Mouse (Mus musculus): ENCODE results near the gene Efcab6. TPM values are rescaled to one million over a fixed set of nuclear protein-coding genes. Genes with fewer than 3 reads are reported as not detected.

Efcab6 gene
- polyA plus RNA-seq, 1 experiment, result 11.0 TPM

DNA sequence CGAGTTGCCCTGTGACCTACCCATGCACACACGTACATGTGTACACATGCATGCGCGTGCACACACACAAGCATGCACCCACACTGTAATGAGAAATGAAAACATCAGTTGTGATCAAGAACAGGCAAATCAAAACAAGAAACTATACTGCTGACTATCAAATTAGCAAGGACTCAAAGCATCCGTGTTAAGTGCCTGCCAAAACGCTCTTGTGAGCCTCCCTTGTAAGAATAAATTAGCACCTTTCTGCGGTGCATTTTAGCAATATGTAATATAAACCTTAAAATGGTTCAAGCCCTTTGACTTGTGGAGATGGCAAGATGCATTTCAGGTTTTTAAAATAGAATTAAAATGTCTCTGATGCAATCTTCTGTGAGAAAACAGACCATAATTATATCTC, 108.2 kb downstream of the Efcab6 start:
- Histone ChIP-seq H3K27ac (ENCODE audit: insufficient read depth, low read length) (no peak overlapping the region), H3K4me3 (ENCODE audit: insufficient read depth, low read length) (no peak overlapping the region), H3K4me1 (ENCODE audit: control insufficient read depth, insufficient read depth, low read length) (peaks cover 6% of the 10 kb centered on the region)
- no peak for TF ChIP-seq POLR2A (IDR thresholded peaks at IDR 0.05; ENCODE audit: extremely low read depth, insufficient read depth, low read length)
- TF ChIP-seq CTCF (IDR thresholded peaks at IDR 0.05; ENCODE audit: extremely low read depth, insufficient read depth, low read length), result no peak

GRCm38 (mm10) chr15:83955948-83956707, 109.1 kb downstream of the Efcab6 start:
- no peak for TF ChIP-seq POLR2A (IDR thresholded peaks at IDR 0.05; ENCODE audit: extremely low read depth, insufficient read depth, low read length)
- TF ChIP-seq CTCF (IDR thresholded peaks at IDR 0.05; ENCODE audit: extremely low read depth, insufficient read depth, low read length), result no peak

DNA sequence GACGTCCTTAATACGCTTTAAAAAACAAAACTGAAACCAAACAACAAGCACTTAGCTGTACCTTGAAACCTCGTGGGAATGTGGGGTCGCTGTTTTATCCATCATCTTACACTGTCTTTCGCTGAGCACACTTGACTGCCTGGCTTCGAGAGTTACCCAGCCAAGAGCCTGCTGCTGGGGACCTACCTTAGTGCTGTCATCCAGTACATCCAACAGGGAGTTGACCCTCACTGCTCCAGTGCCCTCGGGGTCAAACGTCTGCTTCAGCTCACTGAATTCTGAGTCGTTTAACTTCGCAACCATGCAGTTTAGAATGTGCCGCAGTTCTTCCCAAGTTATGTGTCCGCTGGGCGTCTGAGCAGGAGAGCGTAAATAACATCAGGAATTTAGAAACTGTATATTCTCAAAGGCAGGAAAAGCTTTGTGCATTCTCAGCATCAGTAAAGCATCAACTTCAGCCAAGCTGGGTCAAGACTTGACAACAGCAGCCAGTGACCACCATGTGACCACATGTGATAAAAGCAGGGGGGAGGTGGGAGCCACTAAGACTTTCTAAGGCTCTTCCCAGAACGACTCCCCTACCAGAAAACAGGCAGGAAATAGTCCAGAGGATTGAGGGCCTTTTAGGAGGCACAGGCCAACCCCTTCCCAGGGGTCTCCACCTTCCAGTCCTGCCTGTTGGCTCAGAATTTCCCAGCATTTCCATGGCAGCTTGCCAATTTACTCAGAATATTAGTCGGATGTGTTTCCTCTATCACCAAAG, 115.3 kb downstream of the Efcab6 start:
- no peak overlapping the region for H3K4me3 ChIP-seq (ENCODE audit: insufficient read depth, low read length)
- no peaks in the 10 kb centered on the region for H3K4me1 ChIP-seq (ENCODE audit: control insufficient read depth, insufficient read depth, low read length)
- TF ChIP-seq POLR2A (IDR thresholded peaks at IDR 0.05; ENCODE audit: extremely low read depth, insufficient read depth, low read length) (no peak), CTCF (IDR thresholded peaks at IDR 0.05; ENCODE audit: extremely low read depth, insufficient read depth, low read length) (no peak)
- no peak overlapping the region for H3K27ac ChIP-seq (ENCODE audit: insufficient read depth, low read length)

More at GRCm38 (mm10) chr15:83955948-83956707, 109.1 kb downstream of the Efcab6 start:
- Histone ChIP-seq H3K27ac (ENCODE audit: insufficient read depth, low read length) (no peak overlapping the region), H3K4me3 (ENCODE audit: insufficient read depth, low read length) (no peak overlapping the region), H3K4me1 (ENCODE audit: control insufficient read depth, insufficient read depth, low read length) (peaks cover 6% of the 10 kb centered on the region)

GRCm38 (mm10) chr15:83939703-83940102, 125.5 kb downstream of the Efcab6 start:
- H3K4me1 ChIP-seq (ENCODE audit: control insufficient read depth, insufficient read depth, low read length), result no peaks in the 10 kb centered on the region
- TF ChIP-seq POLR2A (IDR thresholded peaks at IDR 0.05; ENCODE audit: extremely low read depth, insufficient read depth, low read length), result no peak
- peak; percentile 13; the same call in 1 of the 2 replicates for TF ChIP-seq CTCF (IDR thresholded peaks at IDR 0.05; ENCODE audit: extremely low read depth, insufficient read depth, low read length)
- H3K27ac ChIP-seq (ENCODE audit: insufficient read depth, low read length), result no peak overlapping the region
- H3K4me3 ChIP-seq (ENCODE audit: insufficient read depth, low read length), result no peak overlapping the region

DNA sequence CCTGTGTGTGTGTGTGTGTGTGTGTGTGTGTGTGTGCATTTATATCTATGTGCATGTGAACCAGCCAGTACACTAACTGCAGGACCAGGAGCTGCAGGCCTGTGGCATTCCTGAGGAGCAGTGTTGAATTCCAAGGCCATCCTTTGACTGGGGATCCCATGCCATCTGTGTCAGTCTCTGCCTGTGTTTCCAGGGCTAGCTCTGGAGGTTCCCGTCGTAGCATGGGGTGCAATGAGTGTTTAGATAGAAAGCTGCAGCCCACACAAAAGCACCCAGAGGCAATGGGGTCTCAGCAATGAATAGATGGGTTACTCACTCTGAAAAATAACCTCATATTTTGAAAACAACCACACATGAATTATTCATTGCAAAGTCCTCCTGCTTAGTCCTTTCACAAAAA, 126.7 kb downstream of the Efcab6 start:
- Histone ChIP-seq H3K4me3 (ENCODE audit: insufficient read depth, low read length) (no peak overlapping the region), H3K27ac (ENCODE audit: insufficient read depth, low read length) (no peak overlapping the region), H3K4me1 (ENCODE audit: control insufficient read depth, insufficient read depth, low read length) (no peaks in the 10 kb centered on the region)
- TF ChIP-seq CTCF (IDR thresholded peaks at IDR 0.05; ENCODE audit: extremely low read depth, insufficient read depth, low read length) (no peak), POLR2A (IDR thresholded peaks at IDR 0.05; ENCODE audit: extremely low read depth, insufficient read depth, low read length) (no peak)

GRCm38 (mm10) chr15:83936506-83936905, 128.7 kb downstream of the Efcab6 start:
- no peak overlapping the region for H3K4me3 ChIP-seq (ENCODE audit: insufficient read depth, low read length)
- no peak overlapping the region for H3K27ac ChIP-seq (ENCODE audit: insufficient read depth, low read length)
- no peaks in the 10 kb centered on the region for H3K4me1 ChIP-seq (ENCODE audit: control insufficient read depth, insufficient read depth, low read length)
- TF ChIP-seq POLR2A (IDR thresholded peaks at IDR 0.05; ENCODE audit: extremely low read depth, insufficient read depth, low read length) (no peak), CTCF (IDR thresholded peaks at IDR 0.05; ENCODE audit: extremely low read depth, insufficient read depth, low read length) (no peak)

DNA sequence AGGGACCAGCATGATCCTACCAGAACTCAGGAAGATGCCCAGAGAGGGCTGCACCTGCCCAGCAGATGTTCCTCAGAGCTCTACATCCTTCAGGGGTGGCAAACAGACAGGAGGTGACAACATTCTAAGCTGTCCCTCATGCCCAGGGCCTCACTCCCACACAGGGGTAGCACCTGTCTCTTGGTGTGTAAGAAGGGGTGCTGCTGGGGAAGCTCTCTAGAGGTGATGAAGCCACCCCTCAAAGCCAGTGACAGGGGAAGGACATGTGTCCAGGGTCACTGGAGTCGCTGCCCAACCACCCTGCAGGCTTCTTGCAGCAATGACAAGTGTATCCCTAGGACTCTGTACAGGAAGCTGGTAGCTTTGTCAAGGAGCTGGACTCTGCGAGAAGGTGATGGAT, 130.4 kb downstream of the Efcab6 start:
- H3K4me3 ChIP-seq (ENCODE audit: insufficient read depth, low read length), result no peak overlapping the region
- TF ChIP-seq CTCF (IDR thresholded peaks at IDR 0.05; ENCODE audit: extremely low read depth, insufficient read depth, low read length) (no peak), POLR2A (IDR thresholded peaks at IDR 0.05; ENCODE audit: extremely low read depth, insufficient read depth, low read length) (no peak)
- no peak overlapping the region for H3K27ac ChIP-seq (ENCODE audit: insufficient read depth, low read length)
- H3K4me1 ChIP-seq (ENCODE audit: control insufficient read depth, insufficient read depth, low read length), result no peaks in the 10 kb centered on the region

DNA sequence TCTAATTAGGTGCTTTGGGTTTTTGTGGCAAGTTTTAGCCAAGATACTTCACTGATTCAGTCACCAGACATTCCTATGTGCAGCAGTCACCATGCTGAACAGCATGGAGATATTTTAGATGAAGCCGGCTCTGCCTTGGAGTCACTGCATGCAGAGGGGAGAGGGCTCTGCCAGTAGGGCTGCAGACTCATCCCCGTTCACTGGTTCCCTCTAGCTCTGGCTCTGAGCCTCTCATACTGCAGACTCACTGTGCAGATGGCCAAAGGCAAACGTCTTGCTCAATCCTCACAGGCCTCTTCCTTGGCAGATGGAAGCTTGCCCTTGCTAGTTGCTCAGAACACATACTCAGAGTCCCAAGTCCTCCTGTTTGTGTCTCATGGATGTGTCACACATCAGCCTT, 139.8 kb downstream of the Efcab6 start:
- no peak overlapping the region for H3K27ac ChIP-seq (ENCODE audit: insufficient read depth, low read length)
- TF ChIP-seq POLR2A (IDR thresholded peaks at IDR 0.05; ENCODE audit: extremely low read depth, insufficient read depth, low read length), result no peak
- no peaks in the 10 kb centered on the region for H3K4me1 ChIP-seq (ENCODE audit: control insufficient read depth, insufficient read depth, low read length)
- H3K4me3 ChIP-seq (ENCODE audit: insufficient read depth, low read length), result no peak overlapping the region

DNA sequence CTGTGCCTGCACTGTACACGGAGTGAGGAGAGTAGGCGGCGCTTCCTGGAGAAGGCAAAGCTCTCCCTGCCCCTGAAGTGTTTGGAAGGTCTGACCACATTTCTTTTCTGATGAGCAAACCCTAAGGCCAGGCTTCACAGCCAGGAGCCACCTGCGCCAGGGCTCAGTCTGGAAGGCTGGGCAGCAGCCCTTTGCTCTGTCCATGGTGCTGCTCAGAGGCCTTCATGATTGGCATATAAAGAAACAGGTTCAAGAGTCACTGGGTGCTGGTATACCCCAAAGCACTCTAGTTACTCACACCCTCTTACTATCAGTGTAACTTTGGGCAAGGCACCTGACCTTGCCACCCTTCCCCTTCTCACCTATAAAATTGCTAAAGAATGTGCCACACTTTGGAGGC, 140.5 kb downstream of the Efcab6 start:
- Histone ChIP-seq H3K27ac (ENCODE audit: insufficient read depth, low read length) (no peak overlapping the region), H3K4me1 (ENCODE audit: control insufficient read depth, insufficient read depth, low read length) (no peaks in the 10 kb centered on the region), H3K4me3 (ENCODE audit: insufficient read depth, low read length) (no peak overlapping the region)
- TF ChIP-seq CTCF (IDR thresholded peaks at IDR 0.05; ENCODE audit: extremely low read depth, insufficient read depth, low read length), result no peak
- no peak for TF ChIP-seq POLR2A (IDR thresholded peaks at IDR 0.05; ENCODE audit: extremely low read depth, insufficient read depth, low read length)

GRCm38 (mm10) chr15:83915376-83915775, 149.8 kb downstream of the Efcab6 start:
- no peak for TF ChIP-seq CTCF (IDR thresholded peaks at IDR 0.05; ENCODE audit: extremely low read depth, insufficient read depth, low read length)
- TF ChIP-seq POLR2A (IDR thresholded peaks at IDR 0.05; ENCODE audit: extremely low read depth, insufficient read depth, low read length), result no peak
- Histone ChIP-seq H3K4me3 (ENCODE audit: insufficient read depth, low read length) (no peak overlapping the region), H3K27ac (ENCODE audit: insufficient read depth, low read length) (no peak overlapping the region), H3K4me1 (ENCODE audit: control insufficient read depth, insufficient read depth, low read length) (0 out of 2 replicates have a peak, but pooled peaks cover 2% of the 10 kb centered on the region)
